Mouse (Mus musculus): Measurements from ENCODE around the gene Slc17a9. TPM values are rescaled to one million over a fixed set of nuclear protein-coding genes. Genes with fewer than 3 reads are reported as not detected.
A peak's percentile ranks its signal among the peaks of the same experiment; 100 is the strongest.

The Slc17a9 gene
- polyA plus RNA-seq, 1 experiment from 2014 or later, result 0.59 TPM

GRCm38 (mm10) chr2:180787566-180788232 lies 62.6 kb downstream of the Slc17a9 start:
- ATAC-seq (ENCODE audit: insufficient number of reproducible peaks, low FRiP score), result no peak
- WGBS, result 67% methylated on average over 13 of the region's 13 CpGs
- no peak overlapping the region for H3K9ac ChIP-seq
- H3K36me3 ChIP-seq, result no peaks in the 10 kb centered on the region
- no peak overlapping the region for H3K27ac ChIP-seq (ENCODE audit: poor library complexity, severe bottlenecking)
- no peaks in the 10 kb centered on the region for H3K9me3 ChIP-seq (replicated peaks)
- H3K4me2 ChIP-seq, result no peak overlapping the region
- H3K4me1 ChIP-seq (replicated peaks), result peaks cover 17% of the 10 kb centered on the region
- H3K4me3 ChIP-seq, result no peak overlapping the region
- H3K27me3 ChIP-seq (replicated peaks), result peaks cover 52% of the 10 kb centered on the region

GRCm38 (mm10) chr2:180788386-180788785 lies 63.3 kb downstream of the Slc17a9 start:
- ATAC-seq (ENCODE audit: insufficient number of reproducible peaks, low FRiP score), result no peak
- Histone ChIP-seq H3K4me3 (no peak overlapping the region), H3K4me2 (peak overlapping the region; percentile 43), H3K27ac (ENCODE audit: poor library complexity, severe bottlenecking) (no peak overlapping the region), H3K27me3 (replicated peaks) (peaks cover 52% of the 10 kb centered on the region), H3K9me3 (replicated peaks) (no peaks in the 10 kb centered on the region), H3K9ac (no peak overlapping the region), H3K4me1 (replicated peaks) (peaks cover 17% of the 10 kb centered on the region), H3K36me3 (no peaks in the 10 kb centered on the region)
- WGBS, result 3% methylated on average over 2 of the region's 2 CpGs

GRCm38 (mm10) chr2:180788843-180789242 lies 63.8 kb downstream of the Slc17a9 start:
- peak overlapping the region; percentile 43 for H3K4me2 ChIP-seq
- no peaks in the 10 kb centered on the region for H3K36me3 ChIP-seq
- peaks cover 20% of the 10 kb centered on the region for H3K4me1 ChIP-seq (replicated peaks)
- no peak overlapping the region for H3K4me3 ChIP-seq
- ATAC-seq (ENCODE audit: insufficient number of reproducible peaks, low FRiP score), result no peak
- no peaks in the 10 kb centered on the region for H3K9me3 ChIP-seq (replicated peaks)
- H3K27me3 ChIP-seq (replicated peaks), result peaks cover 52% of the 10 kb centered on the region
- H3K27ac ChIP-seq (ENCODE audit: poor library complexity, severe bottlenecking), result no peak overlapping the region
- H3K9ac ChIP-seq, result no peak overlapping the region
- WGBS, result 4% methylated on average over 6 of the region's 7 CpGs

GRCm38 (mm10) chr2:180791674-180792073 lies 66.6 kb downstream of the Slc17a9 start:
- peaks cover 20% of the 10 kb centered on the region for H3K4me1 ChIP-seq (replicated peaks)
- H3K27me3 ChIP-seq (replicated peaks), result peaks cover 43% of the 10 kb centered on the region
- H3K27ac ChIP-seq (ENCODE audit: poor library complexity, severe bottlenecking), result no peak overlapping the region
- ATAC-seq (ENCODE audit: insufficient number of reproducible peaks, low FRiP score), result no peak
- WGBS, result 48% methylated on average over 4 of the region's 4 CpGs
- H3K4me3 ChIP-seq, result no peak overlapping the region
- H3K4me2 ChIP-seq, result no peak overlapping the region
- no peak overlapping the region for H3K9ac ChIP-seq
- no peaks in the 10 kb centered on the region for H3K36me3 ChIP-seq
- no peaks in the 10 kb centered on the region for H3K9me3 ChIP-seq (replicated peaks)

Other genes with a start within 250 kb of the Slc17a9 start
- gene Ntsr1, start 225.3 kb upstream of the Slc17a9 start, polyA plus RNA-seq (2016; fragmentation: Nextera tagmentation; extraction: Ambion mirVana), result 0.80 and 0.94 TPM in 2 replicates
- 25.1 and 25.3 TPM in 2 replicates for gene Mrgbp, start 144.0 kb upstream of the Slc17a9 start, polyA plus RNA-seq (2016; fragmentation: Nextera tagmentation; extraction: Ambion mirVana)
- gene Ogfr, start 136.0 kb upstream of the Slc17a9 start, polyA plus RNA-seq (2016; fragmentation: Nextera tagmentation; extraction: Ambion mirVana), result 58.0 and 62.1 TPM in 2 replicates
- gene Col9a3, start 127.5 kb upstream of the Slc17a9 start, polyA plus RNA-seq (2016; fragmentation: Nextera tagmentation; extraction: Ambion mirVana), result 34.0 and 36.8 TPM in 2 replicates
- gene Tcfl5, start 82.6 kb upstream of the Slc17a9 start, polyA plus RNA-seq (2016; fragmentation: Nextera tagmentation; extraction: Ambion mirVana), result 0.13 TPM in 1 of 2 replicates, not detected in the other
- gene Dido1, start 15.3 kb upstream of the Slc17a9 start, polyA plus RNA-seq (2016; fragmentation: Nextera tagmentation; extraction: Ambion mirVana), result 23.6 and 24.2 TPM in 2 replicates
- 45.3 and 47.8 TPM in 2 replicates for gene Gid8, start 15.1 kb upstream of the Slc17a9 start, polyA plus RNA-seq (2016; fragmentation: Nextera tagmentation; extraction: Ambion mirVana)
- not detected in 2 replicates for gene Bhlhe23, start 51.6 kb downstream of the Slc17a9 start, polyA plus RNA-seq (2016; fragmentation: Nextera tagmentation; extraction: Ambion mirVana)
- 44.9 and 47.0 TPM in 2 replicates for gene Ythdf1, start 195.7 kb downstream of the Slc17a9 start, polyA plus RNA-seq (2016; fragmentation: Nextera tagmentation; extraction: Ambion mirVana)
- 0.32 and 0.46 TPM in 2 replicates for gene Birc7, start 203.8 kb downstream of the Slc17a9 start, polyA plus RNA-seq (2016; fragmentation: Nextera tagmentation; extraction: Ambion mirVana)
- 36.1 and 37.1 TPM in 2 replicates for gene Nkain4, start 229.4 kb downstream of the Slc17a9 start, polyA plus RNA-seq (2016; fragmentation: Nextera tagmentation; extraction: Ambion mirVana)
- 87.0 and 88.0 TPM in 2 replicates for gene Arfgap1, start 242.0 kb downstream of the Slc17a9 start, polyA plus RNA-seq (2016; fragmentation: Nextera tagmentation; extraction: Ambion mirVana)